Mouse (Mus musculus): Measurements from ENCODE around the gene Gm8922. TPM values are rescaled to one million over a fixed set of nuclear protein-coding genes. Genes with fewer than 3 reads are reported as not detected.
"Not testable (repeated sequence)": the region's sequence is repeated elsewhere in the genome, so short reads cannot be mapped to it uniquely, and the experiment has no call there.

Gm8922 gene
- polyA plus RNA-seq (2012; rRNA removed) = not detected in 2 replicates

DNA sequence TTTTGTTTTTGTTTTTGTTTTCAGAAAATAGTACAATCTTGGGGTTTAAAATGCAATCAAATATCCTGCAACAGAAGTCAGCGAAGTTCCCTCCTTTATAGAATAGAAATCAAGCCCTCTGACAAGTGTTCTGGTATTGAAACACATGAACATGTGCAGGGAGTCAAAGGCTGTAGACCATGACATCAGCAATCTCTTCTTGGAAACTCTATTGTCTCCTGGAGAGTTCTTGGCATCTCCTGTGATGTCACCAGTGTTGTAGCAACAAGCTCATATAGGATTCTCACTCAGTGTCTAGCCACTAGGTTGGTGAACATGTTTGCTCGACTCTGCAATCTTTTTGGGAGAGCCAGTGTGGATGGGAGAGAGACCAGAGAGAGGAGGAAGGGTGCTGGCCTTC, at the start of gene Gm8922:
TSS of gene Gm8922 (plus strand) at position 301 of the 400 bp plus-strand sequence.
- not testable (repeated sequence) for DNase-seq; H3K27ac ChIP-seq (ENCODE audit: control insufficient read depth, insufficient read depth, low read length); H3K36me3 ChIP-seq (ENCODE audit: control insufficient read depth, insufficient read depth, low read length); H3K4me3 ChIP-seq (ENCODE audit: control insufficient read depth, insufficient read depth, low read length); H3K27me3 ChIP-seq (ENCODE audit: control insufficient read depth, insufficient read depth, low read length); H3K4me1 ChIP-seq (replicated peaks; ENCODE audit: control insufficient read depth, insufficient read depth, low read length)
- no CpG with 5 or more reads among the region's 2 CpGs for WGBS

Other genes starting within 250 kb of the Gm8922 start
- gene Gm8906, start 179.3 kb upstream of the Gm8922 start, polyA plus RNA-seq (2012; rRNA removed) = not detected in 2 replicates
- 0.08 TPM in 1 of 2 replicates, not detected in the other for gene Gm6460, start 87.0 kb upstream of the Gm8922 start, polyA plus RNA-seq (2012; rRNA removed)
- gene Gm8926, start 88.6 kb downstream of the Gm8922 start, polyA plus RNA-seq (2012; rRNA removed) = 0.18 TPM in 1 of 2 replicates, not detected in the other
- gene Gm6465, start 163.6 kb downstream of the Gm8922 start, polyA plus RNA-seq (2012; rRNA removed) = not detected in 2 replicates
- not detected in 2 replicates for gene 4933402N22Rik, start 236.1 kb downstream of the Gm8922 start, polyA plus RNA-seq (2012; rRNA removed)